Mouse (Mus musculus) liver, embryonic 14.5 days (tissue): ENCODE data around the gene Gm42417. TPM values are rescaled to one million over a fixed set of nuclear protein-coding genes. Genes with fewer than 3 reads are reported as not detected.

ENCODE experiments used
- ATAC-seq: fragments of 200-750 bp; cut with Nextera tagmentation; 2 replicates; pipeline ENCODE4 v1.8.0; 2017; ENCODE audit warnings: moderate number of reproducible peaks, mild to moderate bottlenecking, moderate library complexity; ENCODE audit not compliant: insufficient read depth
- DNase-seq, 3 experiments: peaks; one replicate each; pipeline ENCODE4 v3.0.0-alpha.2; 2012 to 2013; ENCODE audit warnings: low read depth in 3 of 3, low spot score in 3 of 3
- H3K27ac ChIP-seq: fragments of 300-500 bp; sonication (generic); 2 replicates; pipeline ENCODE4 v1.5.1; 2014; ENCODE audit warnings: moderate library complexity, mild to moderate bottlenecking, control low read depth, inconsistent platforms
- H3K27me3 ChIP-seq: fragments of 300-500 bp; sonication (generic); 2 replicates; pipeline ENCODE4 v1.6.1; 2014; ENCODE audit warnings: mild to moderate bottlenecking, low read length, moderate library complexity; ENCODE audit not compliant: control insufficient read depth, insufficient read depth
- H3K36me3 ChIP-seq: fragments of 300-500 bp; sonication (generic); replicated peaks from 2 replicates; pipeline ENCODE4 v1.6.1; 2014; ENCODE audit warnings: low read depth; ENCODE audit not compliant: control insufficient read depth, insufficient read depth
- H3K4me1 ChIP-seq, 2 experiments: fragments of 200-500 bp in 1 of 2; fragments of 300-500 bp in 1 of 2; sonication (generic) in 1 of 2; replicated peaks; 2 replicates each; pipeline ENCODE4 v1.6.1; 2012 to 2014; ENCODE audit warnings: antibody characterized with exemption in 1 of 2, inconsistent platforms in 1 of 2, low read length in 1 of 2; ENCODE audit not compliant: control insufficient read depth in 2 of 2, insufficient read depth in 2 of 2
- H3K4me2 ChIP-seq: fragments of 300-500 bp; sonication (generic); 2 replicates; pipeline ENCODE4 v1.6.1; 2014; ENCODE audit warnings: low read depth, mild to moderate bottlenecking, control low read depth, moderate library complexity
- H3K4me3 ChIP-seq, 2 experiments: fragments of 200-500 bp in 1 of 2; fragments of 300-500 bp in 1 of 2; sonication (generic) in 1 of 2; 2 replicates each; pipeline ENCODE4 v1.5.1; 2012 to 2014; ENCODE audit warnings: low read depth in 2 of 2, low read length in 2 of 2, mild to moderate bottlenecking in 2 of 2, control low read depth in 1 of 2, inconsistent platforms in 1 of 2, moderate library complexity in 1 of 2; ENCODE audit not compliant: insufficient read depth in 1 of 2
- H3K9ac ChIP-seq: fragments of 300-500 bp; sonication (generic); replicated peaks from 2 replicates; pipeline ENCODE4 v1.6.1; 2014; ENCODE audit warnings: mild to moderate bottlenecking, control low read depth, moderate library complexity
- H3K9me3 ChIP-seq: fragments of 300-500 bp; sonication (generic); 2 replicates; pipeline ENCODE4 v1.6.1; 2016; ENCODE audit warnings: low read length, mixed read lengths; ENCODE audit not compliant: control insufficient read depth
- CTCF ChIP-seq: IDR thresholded peaks from 2 replicates; pipeline ENCODE4 v1.5.1; 2016; ENCODE audit warnings: antibody characterized with exemption, low read depth, control low read depth
- EP300 ChIP-seq: IDR thresholded peaks from 2 replicates; pipeline ENCODE4 v1.6.1; 2016; ENCODE audit warnings: antibody characterized with exemption, low read depth
- WGBS: fragments of 180-500 bp; shearing (Covaris S2); extraction: QIAGEN DNeasy Blood & Tissue Kit; methylation state at CpG from one replicate; pipeline ENCODE4 v1.1.7; 2014; ENCODE audit not compliant: insufficient replicate concordance; 5-methylcytosine and 5-hydroxymethylcytosine counted together
- polyA plus RNA-seq, 2 experiments: library from polyadenylated mRNA; depleted of rRNA in 1 of 2; stranded (reverse) in 1 of 2; unstranded in 1 of 2; fragments of >200 nt; fragmentation: Nextera tagmentation in 1 of 2; extraction: Ambion mirVana in 1 of 2; gene quantifications; 2 replicates each; pipeline versions ENCODE4 v1.2.1 to v1.2.3; 2012 to 2014

The Gm42417 gene
- polyA plus RNA-seq, 2 experiments = not detected

DNA sequence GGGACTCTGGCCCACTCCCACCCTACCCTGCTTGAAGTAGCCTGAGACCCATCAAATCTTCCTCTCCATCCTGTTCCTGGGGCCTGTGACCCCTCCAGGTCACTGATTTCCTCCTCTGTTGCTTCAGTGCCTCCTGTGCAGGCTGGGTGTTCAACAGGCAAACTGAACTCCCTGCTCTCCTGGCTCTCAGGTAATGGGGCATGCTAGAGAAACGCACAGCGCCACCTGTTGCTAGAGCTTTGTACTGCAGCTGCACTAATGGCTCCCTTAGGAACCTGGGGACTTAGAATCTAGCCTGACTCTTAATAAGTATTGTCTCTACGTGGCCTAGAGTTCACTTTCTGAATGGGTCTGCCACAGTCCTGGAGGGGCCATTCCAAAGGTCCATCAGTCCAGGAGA is 38.0 kb downstream of the Gm42417 start:
- no peak overlapping the region for H3K4me3 ChIP-seq
- no peak overlapping the region for H3K27ac ChIP-seq
- no peaks in the 10 kb centered on the region for H3K4me1 ChIP-seq
- WGBS = 4% methylated on average over 3 of the region's 3 CpGs
- ATAC-seq = no peak
- no peak overlapping the region for H3K4me2 ChIP-seq
- peak in 2 of 3 experiments; percentile 41 to 45 for DNase-seq
- no peaks in the 10 kb centered on the region for H3K9me3 ChIP-seq
- no peak overlapping the region for H3K9ac ChIP-seq
- H3K27me3 ChIP-seq = no peaks in the 10 kb centered on the region
- TF ChIP-seq EP300 (no peak), CTCF (peak; percentile 96)
- H3K36me3 ChIP-seq = no peaks in the 10 kb centered on the region

DNA sequence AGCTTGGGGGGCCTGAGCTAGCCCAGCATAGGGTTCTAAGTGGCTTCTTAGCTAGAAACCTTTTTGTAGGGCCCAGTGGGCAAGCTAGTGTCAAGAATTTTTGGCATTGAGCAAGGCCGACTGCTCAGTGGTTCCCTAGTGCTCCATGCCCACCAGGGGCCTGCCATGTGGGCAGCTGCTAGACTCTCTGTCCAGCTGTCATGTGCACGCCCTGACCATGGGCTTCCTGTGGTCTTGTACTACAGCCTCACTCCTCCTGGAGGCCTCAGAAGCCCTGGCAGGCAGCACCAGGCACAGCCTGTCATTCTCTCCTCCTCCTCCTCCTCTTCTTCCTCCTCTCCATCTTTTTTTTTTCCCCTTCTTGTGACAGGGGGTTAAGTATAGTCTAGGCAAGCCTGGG is 41.9 kb downstream of the Gm42417 start:
- Histone ChIP-seq H3K4me2 (no peak overlapping the region), H3K4me1 (no peaks in the 10 kb centered on the region), H3K27ac (no peak overlapping the region), H3K4me3 (no peak overlapping the region), H3K36me3 (no peaks in the 10 kb centered on the region), H3K9me3 (no peaks in the 10 kb centered on the region), H3K9ac (no peak overlapping the region), H3K27me3 (no peaks in the 10 kb centered on the region)
- no peak for TF ChIP-seq CTCF
- no peak for TF ChIP-seq EP300
- ATAC-seq = no peak
- 64% methylated on average over 2 of the region's 2 CpGs for WGBS
- no peak for DNase-seq

DNA sequence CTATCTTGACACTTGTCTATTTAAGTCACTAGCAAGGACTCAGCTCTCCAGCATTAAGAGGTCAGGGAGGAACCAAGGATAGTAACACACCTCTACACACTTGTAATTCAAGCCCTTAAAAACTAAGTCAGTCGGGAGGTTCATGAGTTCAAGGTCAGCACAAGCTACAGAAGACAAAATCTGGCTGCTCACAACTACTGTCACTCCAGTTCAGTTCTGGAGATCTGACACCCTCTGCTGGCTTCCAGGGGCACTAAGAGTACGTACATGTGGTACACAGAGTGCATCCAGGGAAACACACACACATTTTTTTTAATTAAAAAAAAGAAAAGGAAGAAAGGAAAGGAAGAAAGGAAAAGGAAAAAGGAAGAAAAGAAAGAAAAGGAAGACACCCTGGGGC is 42.5 kb downstream of the Gm42417 start:
- Histone ChIP-seq H3K4me1 (no peaks in the 10 kb centered on the region), H3K4me2 (no peak overlapping the region), H3K9me3 (no peaks in the 10 kb centered on the region), H3K4me3 (no peak overlapping the region), H3K27me3 (no peaks in the 10 kb centered on the region), H3K9ac (no peak overlapping the region), H3K36me3 (no peaks in the 10 kb centered on the region), H3K27ac (no peak overlapping the region)
- DNase-seq (no peak), ATAC-seq (no peak)
- 41% methylated on average over 2 of the region's 2 CpGs for WGBS
- TF ChIP-seq EP300 = no peak
- peak; percentile 36 for TF ChIP-seq CTCF

DNA sequence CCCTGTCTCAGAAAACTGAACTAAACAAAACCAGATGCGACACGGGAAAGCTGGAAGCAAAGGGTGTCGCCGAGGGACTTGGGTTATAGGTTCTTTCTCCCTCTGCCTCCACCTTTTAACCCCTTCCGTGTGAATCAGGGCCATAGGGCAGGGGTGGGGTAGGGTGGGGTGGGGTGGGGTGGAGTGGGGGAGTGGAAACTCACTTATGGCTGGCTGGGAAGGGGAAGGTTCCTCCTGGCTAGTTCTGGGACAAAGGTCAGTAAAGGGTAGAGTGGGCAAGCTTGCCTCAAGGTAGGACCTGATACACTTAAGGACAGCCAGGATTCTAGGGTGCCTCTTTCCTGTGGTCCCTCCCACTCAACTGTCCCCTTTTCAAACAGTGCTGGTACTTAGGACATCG is 45.9 kb downstream of the Gm42417 start:
- Histone ChIP-seq H3K9ac (no peak overlapping the region), H3K27ac (no peak overlapping the region), H3K27me3 (no peaks in the 10 kb centered on the region), H3K4me1 (no peaks in the 10 kb centered on the region), H3K4me3 (no peak overlapping the region), H3K9me3 (no peaks in the 10 kb centered on the region), H3K4me2 (no peak overlapping the region), H3K36me3 (no peaks in the 10 kb centered on the region)
- DNase-seq = no peak
- 80% methylated on average over 6 of the region's 6 CpGs for WGBS
- ATAC-seq = no peak
- TF ChIP-seq CTCF (no peak), EP300 (no peak)

DNA sequence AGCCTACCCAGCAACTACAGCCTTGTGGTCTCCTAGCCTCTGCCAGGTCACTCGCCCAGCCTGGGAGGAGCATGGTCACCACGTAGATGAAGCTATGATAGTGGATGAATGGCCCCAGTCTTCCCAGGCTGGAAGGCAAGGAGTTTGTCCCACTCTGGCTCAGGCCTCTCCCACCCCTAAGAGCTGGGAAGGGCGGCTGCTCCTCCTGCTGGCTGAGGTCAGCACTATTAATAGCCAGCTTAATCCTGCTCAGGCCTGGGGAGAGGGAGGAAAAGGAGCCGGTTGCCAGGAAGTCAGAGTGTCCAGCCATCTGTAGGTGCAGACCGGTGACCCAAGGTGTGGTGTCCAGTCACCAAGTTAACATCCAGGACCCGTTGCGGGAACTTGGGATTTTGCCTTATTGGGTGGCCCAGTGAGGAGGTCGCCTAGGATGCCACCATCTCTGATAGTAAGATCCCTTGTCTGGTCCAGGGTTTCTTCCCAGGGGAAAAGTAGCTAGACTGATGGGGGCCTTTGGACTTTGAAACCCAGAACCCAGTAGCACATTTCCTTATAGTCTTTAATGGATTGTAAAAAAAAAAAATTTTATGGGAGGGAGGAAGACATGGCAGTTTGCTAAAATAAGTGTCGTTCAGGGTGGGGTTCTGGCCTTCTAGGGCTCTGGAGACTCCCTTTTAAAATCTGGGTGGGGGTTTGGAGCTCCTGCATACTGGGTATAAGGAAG is 46.7 kb downstream of the Gm42417 start:
- no peak for TF ChIP-seq EP300
- TF ChIP-seq CTCF = peak; percentile 56
- ATAC-seq (no peak), DNase-seq (no peak)
- Histone ChIP-seq H3K9ac (no peak overlapping the region), H3K27ac (no peak overlapping the region), H3K36me3 (no peaks in the 10 kb centered on the region), H3K4me3 (no peak overlapping the region), H3K9me3 (no peaks in the 10 kb centered on the region), H3K27me3 (no peaks in the 10 kb centered on the region), H3K4me2 (no peak overlapping the region), H3K4me1 (no peaks in the 10 kb centered on the region)
- 51% methylated on average over 9 of the region's 9 CpGs for WGBS
